ENCODE assay signal across 18 mouse cellular contexts in the genomic region with DNA sequence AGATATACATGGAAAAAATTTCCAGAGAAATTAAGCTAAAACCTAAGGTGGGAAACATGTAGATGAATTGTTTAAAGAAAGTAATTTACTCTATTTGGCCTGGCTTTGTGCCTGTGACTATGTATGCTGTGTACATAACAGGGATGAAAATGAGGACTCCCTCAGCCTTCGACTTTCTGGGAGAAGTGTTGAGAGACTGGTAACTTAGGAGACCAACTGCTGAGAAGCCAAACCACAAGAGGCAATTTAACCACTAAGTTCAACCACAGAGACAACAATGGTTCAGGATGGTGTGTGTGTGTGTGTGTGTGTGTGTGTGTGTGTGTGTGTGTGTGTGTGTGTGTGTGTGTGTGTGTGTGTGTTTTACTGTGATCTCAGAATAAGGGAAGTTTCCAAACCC.
"Had no signal": no experiment of that assay in that cellular context is flagged by ENCODE, and none has a peak within 500 bp of the region (broad histone marks: within the 10 kb centered on the region; RNA-seq: fewer than 3 reads in every experiment).

No protein-coding gene starts in this region.

- H3K4me3 ChIP-seq: limb, embryonic 10.5 days; limb, embryonic 13.5 days; liver, embryonic 13.5 days; megakaryocyte, embryonic 14.5 days; midbrain, embryonic 10.5 days; midbrain, embryonic 13.5 days; myocyte had no signal

- ATAC-seq: intestine, embryonic 16.5 days; midbrain, embryonic 13.5 days; midbrain, embryonic 16.5 days had no signal

- H3K4me1 ChIP-seq: limb, embryonic 10.5 days; limb, embryonic 13.5 days; liver, embryonic 13.5 days; midbrain, embryonic 10.5 days had no signal

- H3K4me2 ChIP-seq: limb, embryonic 13.5 days; liver, embryonic 13.5 days; midbrain, embryonic 13.5 days had no signal

- H3K36me3 ChIP-seq: limb, embryonic 10.5 days; limb, embryonic 13.5 days; liver, embryonic 13.5 days; midbrain, embryonic 10.5 days; midbrain, embryonic 13.5 days had no signal

- H3K9ac ChIP-seq: limb, embryonic 13.5 days; liver, embryonic 13.5 days; midbrain, embryonic 13.5 days had no signal

- H3K27ac ChIP-seq: limb, embryonic 10.5 days; limb, embryonic 13.5 days; liver, embryonic 13.5 days; macrophage; midbrain, embryonic 10.5 days; midbrain, embryonic 13.5 days had no signal

- DNase-seq: kidney, adult 18-20 months; kidney, adult 9 months; kidney, postnatal 14 days; kidney, postnatal 4 days; liver; liver, embryonic 13.5 days; lung, adult 2 months; thymus, adult 18-20 months; thymus, postnatal 14 days had no signal

- H3K9me3 ChIP-seq: limb, embryonic 10.5 days; limb, embryonic 13.5 days; liver, embryonic 13.5 days; midbrain, embryonic 10.5 days; midbrain, embryonic 13.5 days had no signal

- H3K27me3 ChIP-seq: limb, embryonic 13.5 days; liver, embryonic 13.5 days; megakaryocyte, embryonic 14.5 days; midbrain, embryonic 13.5 days had no signal
